Mouse (Mus musculus) heart, embryonic 10.5 days (tissue): ENCODE measurements at regions not wholly inside any gene's neighbourhood (a gene's known extent, or its start where the extent isn't known, plus 50 kb on each side); places are given as distances from the start of the nearest gene placed in this dataset.
"Not testable (repeated sequence)": the region's sequence is repeated elsewhere in the genome, so short reads cannot be mapped to it uniquely, and the experiment has no call there.

Experiments
- DNase-seq: peaks from one replicate; pipeline ENCODE4 v3.0.0-alpha.2; 2017; ENCODE audit warnings: low spot score
- H3K27ac ChIP-seq: fragments of 300-500 bp; sonication (generic); 2 replicates; pipeline ENCODE4 v1.5.1; 2016; ENCODE audit warnings: mild to moderate bottlenecking
- H3K27me3 ChIP-seq: fragments of 300-500 bp; sonication (generic); 2 replicates; pipeline ENCODE4 v1.6.1; 2016; ENCODE audit warnings: mild to moderate bottlenecking; ENCODE audit not compliant: poor library complexity, insufficient read depth, severe bottlenecking
- H3K36me3 ChIP-seq: fragments of 300-500 bp; sonication (generic); 2 replicates; pipeline ENCODE4 v1.6.1; 2016; ENCODE audit warnings: mild to moderate bottlenecking, moderate library complexity
- H3K4me1 ChIP-seq: fragments of 300-500 bp; sonication (generic); 2 replicates; pipeline ENCODE4 v1.6.1; 2016; ENCODE audit warnings: mild to moderate bottlenecking
- H3K4me3 ChIP-seq: fragments of 300-500 bp; sonication (generic); 2 replicates; pipeline ENCODE4 v1.5.1; 2016; ENCODE audit warnings: mild to moderate bottlenecking, moderate library complexity
- H3K9me3 ChIP-seq: fragments of 300-500 bp; sonication (generic); 2 replicates; pipeline ENCODE4 v1.6.1; 2016; ENCODE audit warnings: mild to moderate bottlenecking, moderate library complexity
- WGBS: fragments of 180-500 bp; shearing (Covaris S2); methylation state at CpG from one replicate; pipeline ENCODE4 v1.1.7; 2016; 5-methylcytosine and 5-hydroxymethylcytosine counted together

GRCm38 (mm10) chr11:12913401-12913800, 448.6 kb upstream of the Cobl start:
- not testable (repeated sequence) for H3K4me1 ChIP-seq, H3K36me3 ChIP-seq, H3K4me3 ChIP-seq, H3K9me3 ChIP-seq, H3K27ac ChIP-seq, DNase-seq, H3K27me3 ChIP-seq
- WGBS, result 51% methylated on average over 6 of the region's 6 CpGs

DNA sequence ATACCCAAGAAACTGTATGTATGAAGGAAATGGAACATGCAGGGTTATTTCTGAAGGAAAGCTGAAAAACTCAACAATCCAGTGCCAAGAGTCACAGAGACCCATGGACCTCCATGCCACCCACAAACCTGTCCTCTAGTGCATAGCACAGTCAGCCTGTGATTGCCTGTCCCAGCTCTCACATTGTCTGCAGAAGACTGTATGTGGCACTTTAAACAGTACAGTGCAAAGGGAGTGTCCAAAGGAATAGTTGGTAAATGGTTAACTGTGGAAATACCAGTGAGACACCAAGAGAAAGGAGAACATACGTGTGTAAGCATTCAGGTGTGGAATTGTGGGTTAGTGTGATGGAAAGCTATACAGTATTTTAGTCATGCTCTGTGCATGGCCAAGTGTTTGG, 409.0 kb upstream of the Cobl start:
- Histone ChIP-seq H3K36me3 (no peaks in the 10 kb centered on the region), H3K4me3 (no peak overlapping the region), H3K27me3 (no peaks in the 10 kb centered on the region), H3K27ac (no peak overlapping the region), H3K4me1 (no peaks in the 10 kb centered on the region), H3K9me3 (no peaks in the 10 kb centered on the region)
- no peak for DNase-seq
- 51% methylated on average over 1 of the region's 1 CpGs for WGBS

DNA sequence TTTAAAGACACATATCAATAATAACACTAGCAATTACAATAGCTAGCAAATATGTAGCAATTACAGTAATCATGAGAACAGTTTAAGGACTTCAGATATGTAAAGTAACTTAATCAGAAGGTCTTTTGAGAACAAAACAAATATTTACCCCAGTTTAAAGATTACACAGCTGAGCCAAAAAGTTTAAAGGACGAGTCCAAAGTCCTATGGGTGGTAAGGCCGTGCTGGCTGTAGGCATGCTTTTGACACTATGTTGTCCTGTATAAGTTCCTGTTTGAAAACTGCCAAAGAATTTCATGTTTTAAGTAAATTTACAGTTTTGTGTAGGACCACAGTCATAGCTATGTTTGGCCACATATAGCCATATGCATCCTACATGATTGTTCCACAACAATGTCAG, 408.0 kb upstream of the Cobl start:
- WGBS, result 66% methylated on average over 2 of the region's 2 CpGs
- H3K36me3 ChIP-seq, result no peaks in the 10 kb centered on the region
- no peak for DNase-seq

GRCm38 (mm10) chr11:12872399-12872798, 407.6 kb upstream of the Cobl start:
- H3K9me3 ChIP-seq, result no peaks in the 10 kb centered on the region
- no peaks in the 10 kb centered on the region for H3K36me3 ChIP-seq
- H3K27me3 ChIP-seq, result no peaks in the 10 kb centered on the region
- WGBS, result 54% methylated on average over 1 of the region's 1 CpGs
- H3K4me3 ChIP-seq, result no peak overlapping the region
- H3K27ac ChIP-seq, result no peak overlapping the region
- no peaks in the 10 kb centered on the region for H3K4me1 ChIP-seq
- DNase-seq, result no peak

More for the DNA sequence above, 408.0 kb upstream of the Cobl start:
- Histone ChIP-seq H3K4me1 (no peaks in the 10 kb centered on the region), H3K27ac (no peak overlapping the region), H3K4me3 (no peak overlapping the region), H3K27me3 (no peaks in the 10 kb centered on the region), H3K9me3 (no peaks in the 10 kb centered on the region)

GRCm38 (mm10) chr11:12867541-12867940, 402.8 kb upstream of the Cobl start:
- DNase-seq, result no peak
- H3K27me3 ChIP-seq, result no peaks in the 10 kb centered on the region
- H3K4me1 ChIP-seq, result no peaks in the 10 kb centered on the region

DNA sequence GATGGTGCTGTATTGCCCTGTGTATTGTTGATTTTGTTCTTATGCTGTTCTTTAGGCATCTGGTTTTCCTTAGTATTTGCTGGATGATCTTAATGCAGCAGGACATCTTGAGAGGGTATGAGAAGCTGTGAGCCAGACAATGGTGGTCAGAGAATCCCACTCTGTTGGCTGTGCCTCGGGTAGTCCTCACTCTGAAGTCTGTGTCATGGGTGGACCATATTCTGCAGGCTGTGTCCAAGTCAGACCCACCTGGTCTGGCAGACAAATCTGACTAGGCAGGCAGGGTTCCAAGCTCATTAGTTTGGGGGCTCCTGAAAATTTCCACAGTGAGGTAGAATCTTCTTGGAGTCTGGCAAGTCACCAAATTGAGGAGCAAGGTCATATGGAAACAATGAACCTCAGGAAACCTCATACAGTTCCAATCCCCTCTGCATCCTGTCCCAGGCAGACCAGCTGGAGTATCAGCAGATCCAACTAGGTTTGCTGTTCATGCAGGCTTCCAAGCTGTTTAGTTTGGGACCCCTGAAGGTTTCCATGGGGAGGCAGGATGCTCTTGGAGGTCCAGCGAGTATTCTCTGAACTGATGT, 400.4 kb upstream of the Cobl start:
- 73% methylated on average over 2 of the region's 2 CpGs for WGBS
- no peak overlapping the region for H3K27ac ChIP-seq
- DNase-seq, result no peak
- no peaks in the 10 kb centered on the region for H3K27me3 ChIP-seq
- no peaks in the 10 kb centered on the region for H3K4me1 ChIP-seq
- no peaks in the 10 kb centered on the region for H3K9me3 ChIP-seq
- H3K36me3 ChIP-seq, result no peaks in the 10 kb centered on the region
- no peak overlapping the region for H3K4me3 ChIP-seq

More at GRCm38 (mm10) chr11:12867541-12867940, 402.8 kb upstream of the Cobl start:
- no peaks in the 10 kb centered on the region for H3K9me3 ChIP-seq
- H3K4me3 ChIP-seq, result no peak overlapping the region
- H3K36me3 ChIP-seq, result no peaks in the 10 kb centered on the region
- no peak overlapping the region for H3K27ac ChIP-seq

DNA sequence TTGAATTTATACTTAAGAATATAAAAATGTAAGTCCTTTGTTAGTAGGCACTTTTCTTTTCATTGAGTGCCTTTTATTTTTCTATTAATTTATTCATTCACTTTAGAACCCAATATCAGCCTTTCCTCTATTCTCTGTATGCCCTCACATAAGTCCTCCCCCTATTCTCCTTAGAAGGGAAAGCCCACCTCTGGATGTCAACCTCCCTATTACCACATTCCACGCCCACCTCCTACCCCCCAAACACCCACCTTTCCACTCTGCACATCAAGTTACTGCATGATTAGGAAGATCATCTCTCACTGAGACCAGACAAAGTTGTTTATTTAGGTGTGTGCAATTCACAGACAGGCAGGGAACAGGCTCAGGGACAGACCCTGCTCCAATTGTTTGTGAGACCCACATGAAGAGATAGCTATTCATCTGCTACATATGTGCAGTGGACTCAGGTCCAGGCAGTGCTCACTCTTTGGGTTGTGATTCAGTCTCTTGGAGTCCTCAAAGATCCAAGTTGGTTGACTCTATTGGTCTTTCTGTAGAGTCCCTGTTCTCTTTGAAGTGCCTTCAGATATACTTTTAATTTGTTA, 394.7 kb upstream of the Cobl start:
- 68% methylated on average over 1 of the region's 1 CpGs for WGBS

GRCm38 (mm10) chr11:12858274-12858884, 393.6 kb upstream of the Cobl start:
- H3K4me3 ChIP-seq, result no peak overlapping the region
- no peak overlapping the region for H3K27ac ChIP-seq
- H3K27me3 ChIP-seq, result no peaks in the 10 kb centered on the region
- DNase-seq, result no peak
- H3K4me1 ChIP-seq, result no peaks in the 10 kb centered on the region
- H3K9me3 ChIP-seq, result no peaks in the 10 kb centered on the region
- no peaks in the 10 kb centered on the region for H3K36me3 ChIP-seq
- WGBS, result 82% methylated on average over 2 of the region's 2 CpGs

More for the DNA sequence above, 394.7 kb upstream of the Cobl start:
- Histone ChIP-seq H3K27ac (no peak overlapping the region), H3K27me3 (no peaks in the 10 kb centered on the region), H3K9me3 (no peaks in the 10 kb centered on the region), H3K4me3 (no peak overlapping the region), H3K4me1 (no peaks in the 10 kb centered on the region), H3K36me3 (no peaks in the 10 kb centered on the region)
- DNase-seq, result peak; percentile 77

DNA sequence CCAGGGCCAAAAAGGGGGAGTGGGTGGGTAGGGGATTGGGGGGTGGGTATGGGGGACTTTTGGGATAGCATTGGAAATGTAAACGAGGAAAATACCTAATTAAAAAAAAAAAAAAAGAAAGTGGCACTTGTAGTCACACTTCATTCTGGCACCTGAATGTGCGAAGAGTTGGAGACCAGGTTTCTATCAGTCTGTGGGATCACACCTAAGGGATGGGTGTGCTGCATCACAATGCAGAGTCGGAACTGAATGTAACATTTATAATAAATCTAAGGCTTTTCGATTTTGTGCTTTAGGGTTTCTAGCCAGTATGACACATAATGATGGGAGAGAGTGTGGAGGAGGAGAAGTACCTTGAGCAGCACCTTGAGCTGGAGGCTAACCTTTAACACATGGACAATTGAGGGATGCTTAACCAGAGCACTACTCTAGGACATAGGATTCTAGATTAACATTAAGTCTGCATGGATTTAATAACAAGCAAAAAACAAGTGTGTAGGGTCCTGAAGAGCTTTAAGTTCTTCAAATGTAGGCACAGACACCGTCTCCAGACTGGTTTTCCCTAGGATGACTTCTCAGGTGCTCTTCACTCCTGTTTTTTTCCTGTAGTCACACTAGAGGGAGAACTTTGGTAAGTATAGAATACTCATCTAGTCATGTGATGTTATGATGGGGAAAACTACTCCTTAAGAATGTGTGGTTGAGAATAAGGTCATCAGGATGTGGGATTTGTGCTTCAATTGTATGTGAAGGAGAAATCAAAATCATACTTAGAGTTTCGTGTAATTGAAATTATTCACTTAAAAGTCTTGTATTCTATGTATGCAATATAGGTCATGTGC, 392.8 kb upstream of the Cobl start:
- Histone ChIP-seq H3K27me3 (no peaks in the 10 kb centered on the region), H3K4me1 (no peaks in the 10 kb centered on the region), H3K27ac (no peak overlapping the region), H3K36me3 (no peaks in the 10 kb centered on the region), H3K4me3 (no peak overlapping the region), H3K9me3 (no peaks in the 10 kb centered on the region)
- 73% methylated on average over 6 of the region's 6 CpGs for WGBS
- no peak for DNase-seq

GRCm38 (mm10) chr11:12847793-12848192, 383.0 kb upstream of the Cobl start:
- Histone ChIP-seq H3K36me3 (no peaks in the 10 kb centered on the region), H3K27ac (no peak overlapping the region), H3K4me3 (no peak overlapping the region), H3K4me1 (no peaks in the 10 kb centered on the region), H3K27me3 (no peaks in the 10 kb centered on the region), H3K9me3 (no peaks in the 10 kb centered on the region)
- DNase-seq, result no peak

- Histone ChIP-seq H3K9me3 (no peaks in the 10 kb centered on the region), H3K27ac (no peak overlapping the region), H3K27me3 (no peaks in the 10 kb centered on the region), H3K4me1 (no peaks in the 10 kb centered on the region), H3K4me3 (no peak overlapping the region), H3K36me3 (no peaks in the 10 kb centered on the region)
- DNase-seq, result no peak
Measured at GRCm38 (mm10) chr11:12843631-12844423, 379.1 kb upstream of the Cobl start.

DNA sequence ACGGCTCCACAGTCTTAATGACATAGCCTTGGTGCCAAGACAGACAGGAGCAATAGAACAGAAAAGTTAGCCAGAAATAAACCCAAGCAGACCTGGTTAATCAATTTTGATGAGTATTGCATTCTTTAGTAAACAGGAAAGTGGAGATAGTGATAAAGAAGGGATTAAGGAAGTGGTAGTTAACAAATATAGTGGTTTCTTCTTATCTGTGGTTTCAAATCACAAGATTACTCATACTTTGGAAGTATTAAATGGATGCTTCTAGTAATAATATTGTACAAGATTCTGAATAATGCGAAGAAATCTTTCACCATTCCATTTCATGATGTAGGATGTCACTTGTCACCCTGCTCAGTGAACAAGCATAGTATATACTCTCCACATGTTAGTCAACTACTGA, 376.6 kb upstream of the Cobl start:
- no peak overlapping the region for H3K4me3 ChIP-seq

More for the DNA sequence above, 376.6 kb upstream of the Cobl start:
- Histone ChIP-seq H3K36me3 (no peaks in the 10 kb centered on the region), H3K4me1 (no peaks in the 10 kb centered on the region), H3K27ac (no peak overlapping the region), H3K27me3 (no peaks in the 10 kb centered on the region), H3K9me3 (no peaks in the 10 kb centered on the region)
- WGBS, result 88% methylated on average over 2 of the region's 2 CpGs
- no peak for DNase-seq
